In the genomic region with DNA sequence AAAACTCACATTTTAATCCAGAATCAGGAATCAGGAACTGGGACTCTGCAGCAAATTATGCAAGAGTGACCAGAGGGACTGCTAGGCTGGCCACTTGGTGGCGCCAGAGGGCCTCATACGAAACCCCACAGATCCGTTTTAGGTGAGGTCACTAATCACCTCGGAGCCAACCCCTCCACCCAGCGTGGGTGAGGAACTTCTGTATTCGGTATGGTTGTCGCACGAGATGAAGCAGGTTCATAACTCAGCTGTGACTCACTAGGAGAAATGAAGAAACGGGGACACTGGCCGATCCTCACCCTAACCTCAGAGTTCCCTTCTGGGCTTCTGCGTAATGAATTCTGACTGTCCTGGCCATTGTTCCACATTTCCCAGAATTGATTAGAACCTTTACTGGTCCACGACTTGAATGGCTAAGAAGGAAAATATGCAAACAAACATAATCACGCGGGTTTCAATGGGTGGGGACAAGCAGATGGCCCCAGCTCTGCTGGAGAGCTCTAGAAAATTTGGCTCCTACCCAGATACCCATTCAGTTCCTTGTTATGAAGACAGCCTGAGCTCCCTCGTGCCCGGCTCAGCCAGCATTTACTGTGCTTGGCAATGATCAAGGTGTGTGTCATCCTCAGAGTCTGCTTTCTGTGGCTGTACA, we compare ENCODE assay signal across 8 mouse cellular contexts.
DNase-seq lines count a peak whose midpoint lies in the region; ATAC-seq and TF ChIP-seq lines count a peak whose summit lies in the region.

No protein-coding gene starts in this region.

- H3K9me3 ChIP-seq in kidney, embryonic 15.5 days (replicated peaks): peaks cover 8% of the 10 kb centered on the region
- peaks cover 10% of the 10 kb centered on the region; the same call in 1 of the 2 replicates for H3K9me3 ChIP-seq in hindbrain, postnatal 0 days (ENCODE audit: low read length)
- 0 out of 2 replicates have a peak, but pooled peaks cover 4% of the 10 kb centered on the region for H3K9me3 ChIP-seq in limb, embryonic 10.5 days (replicated peaks)

- H3K4me2 ChIP-seq in kidney, embryonic 15.5 days: no peak overlapping the region
- peak overlapping the region; percentile 46 for H3K4me2 ChIP-seq in hindbrain, postnatal 0 days (ENCODE audit: low read depth, low read length)

- no peak overlapping the region for H3K9ac ChIP-seq in kidney, embryonic 15.5 days
- H3K9ac ChIP-seq in hindbrain, postnatal 0 days (replicated peaks; ENCODE audit: low read length): no peak overlapping the region

- intact Hi-C loops in gastrocnemius, adult 2 months (cut with DNase I): loop anchor here (1.0 kb wide), 1 partner anchor 359 kb away; no protein-coding TSS in a partner anchor

- H3K27ac ChIP-seq in kidney, embryonic 15.5 days: no peak overlapping the region
- H3K27ac ChIP-seq in gastrocnemius, adult 2 months: peak overlapping the region; percentile 48
- H3K27ac ChIP-seq in hindbrain, postnatal 0 days: no peak overlapping the region
- no peak overlapping the region for H3K27ac ChIP-seq in limb, embryonic 10.5 days

- peak; percentile 89 for TF ChIP-seq CTCF in gastrocnemius, adult 2 months (IDR thresholded peaks at IDR 0.05)
- peak; percentile 84 for TF ChIP-seq CTCF in hindbrain, postnatal 0 days (IDR thresholded peaks at IDR 0.05; ENCODE audit: low read depth)

- 42% methylated on average over 16 of the region's 16 CpGs for WGBS in kidney, embryonic 15.5 days
- WGBS in hindbrain, postnatal 0 days: 17% methylated on average over 16 of the region's 16 CpGs
- WGBS in limb, embryonic 10.5 days: 39% methylated on average over 16 of the region's 16 CpGs

- no peaks in the 10 kb centered on the region for H3K36me3 ChIP-seq in kidney, embryonic 15.5 days
- H3K36me3 ChIP-seq in hindbrain, postnatal 0 days (ENCODE audit: insufficient read depth, low read length): no peaks in the 10 kb centered on the region
- H3K36me3 ChIP-seq in limb, embryonic 10.5 days: no peaks in the 10 kb centered on the region

- no peak for ATAC-seq in kidney, embryonic 15.5 days (replicated peaks; ENCODE audit: low FRiP score)
- ATAC-seq in hindbrain, postnatal 0 days: peak; percentile 94

- DNase-seq in kidney, adult 11 months: peak; percentile 37
- DNase-seq in cerebellum, postnatal 4 days (ENCODE audit: low spot score in 2 of 2): peak; percentile 80 to 84
- DNase-seq in gastrocnemius, adult 2 months: peak; percentile 92
- peak; percentile 90 for DNase-seq in hindbrain, postnatal 0 days (ENCODE audit: low spot score)
- peak; percentile 80 for DNase-seq in limb, embryonic 10.5 days (ENCODE audit: low spot score)
- peak; percentile 2 for DNase-seq in naive thymus-derived CD4-positive, alpha-beta T cell, adult 2 months (ENCODE audit: low read depth)
- peak; percentile 50 for DNase-seq in telencephalon, adult 2 months (ENCODE audit: low read depth, low spot score)

- no peaks in the 10 kb centered on the region for H3K4me1 ChIP-seq in kidney, embryonic 15.5 days
- no peaks in the 10 kb centered on the region for H3K4me1 ChIP-seq in hindbrain, postnatal 0 days (ENCODE audit: insufficient read depth, low read length)
- no peaks in the 10 kb centered on the region for H3K4me1 ChIP-seq in limb, embryonic 10.5 days

- no peaks in the 10 kb centered on the region for H3K27me3 ChIP-seq in kidney, embryonic 15.5 days
- H3K27me3 ChIP-seq in hindbrain, postnatal 0 days (ENCODE audit: insufficient read depth, low read length): no peaks in the 10 kb centered on the region
- H3K27me3 ChIP-seq in limb, embryonic 10.5 days (ENCODE audit: low read depth, poor library complexity, severe bottlenecking): no peaks in the 10 kb centered on the region

- no peak overlapping the region for H3K4me3 ChIP-seq in kidney, embryonic 15.5 days (replicated peaks)
- peak overlapping the region; percentile 57 for H3K4me3 ChIP-seq in gastrocnemius, adult 2 months
- peak overlapping the region; percentile 7; the same call in 1 of the 2 replicates for H3K4me3 ChIP-seq in hindbrain, postnatal 0 days (ENCODE audit: low read length)
- H3K4me3 ChIP-seq in limb, embryonic 10.5 days: no peak overlapping the region

Comparison
In these comparisons a context has a peak if more than half of its experiments do, and no peak if none do; other contexts are left out.
1. DNase-seq: peak in every context shown above with its lines; median percentile 92 in gastrocnemius, adult 2 months; 90 in hindbrain, postnatal 0 days; 82 in cerebellum, postnatal 4 days; 80 in limb, embryonic 10.5 days; 50 in telencephalon, adult 2 months; 37 in kidney, adult 11 months; 2 in naive thymus-derived CD4-positive, alpha-beta T cell, adult 2 months.
2. H3K4me3 ChIP-seq: peak in gastrocnemius, adult 2 months (single experiment) and hindbrain, postnatal 0 days (single experiment); none in kidney, embryonic 15.5 days (single experiment) and limb, embryonic 10.5 days (single experiment).